Mouse (Mus musculus) heart, embryonic 15.5 days (tissue): ENCODE results near the gene 4930539E08Rik. TPM values are rescaled to one million over a fixed set of nuclear protein-coding genes. Genes with fewer than 3 reads are reported as not detected.

Experiments
- ATAC-seq: fragments of 200-750 bp; cut with Nextera tagmentation; replicated peaks from 2 replicates; pipeline ENCODE4 v1.8.0; 2017; ENCODE audit warnings: low read depth, moderate TSS enrichment; ENCODE audit not compliant: insufficient number of reproducible peaks, insufficient read depth, low FRiP score
- H3K27ac ChIP-seq: fragments of 300-500 bp; sonication (generic); 2 replicates; pipeline ENCODE4 v1.5.1; 2015; ENCODE audit warnings: mild to moderate bottlenecking, inconsistent platforms
- H3K27me3 ChIP-seq: fragments of 300-500 bp; sonication (generic); 2 replicates; pipeline ENCODE4 v1.6.1; 2015; ENCODE audit warnings: inconsistent platforms
- H3K36me3 ChIP-seq: fragments of 300-500 bp; sonication (generic); 2 replicates; pipeline ENCODE4 v1.6.1; 2015; ENCODE audit warnings: mild to moderate bottlenecking, inconsistent platforms
- H3K4me1 ChIP-seq: fragments of 300-500 bp; sonication (generic); replicated peaks from 2 replicates; pipeline ENCODE4 v1.6.1; 2015; ENCODE audit warnings: inconsistent platforms
- H3K4me2 ChIP-seq: fragments of 300-500 bp; sonication (generic); 2 replicates; pipeline ENCODE4 v1.6.1; 2015; ENCODE audit warnings: inconsistent platforms, mild to moderate bottlenecking, moderate library complexity
- H3K4me3 ChIP-seq: fragments of 300-500 bp; sonication (generic); 2 replicates; pipeline ENCODE4 v1.5.1; 2015; ENCODE audit warnings: mild to moderate bottlenecking, inconsistent platforms
- H3K9ac ChIP-seq: fragments of 300-500 bp; sonication (generic); 2 replicates; pipeline ENCODE4 v1.6.1; 2015; ENCODE audit warnings: mild to moderate bottlenecking, inconsistent platforms
- H3K9me3 ChIP-seq: fragments of 300-500 bp; sonication (generic); replicated peaks from 2 replicates; pipeline ENCODE4 v1.6.1; 2016; ENCODE audit warnings: inconsistent platforms
- WGBS: fragments of 180-500 bp; shearing (Covaris S2); methylation state at CpG from one replicate; pipeline ENCODE4 v1.1.7; 2015; ENCODE audit warnings: mixed read lengths; 5-methylcytosine and 5-hydroxymethylcytosine counted together
- polyA plus RNA-seq: library from polyadenylated mRNA; unstranded; fragments of >200 nt; fragmentation: Nextera tagmentation; extraction: Ambion mirVana; gene quantifications from 2 replicates; pipeline ENCODE4 v1.2.1, GENCODE M21; 2015

4930539E08Rik gene
- 0.04 and 0.30 TPM in 2 replicates for polyA plus RNA-seq

GRCm38 (mm10) chr17:28915060-28915628 is at the start of gene 4930539E08Rik:
Gene 4930539E08Rik, minus strand, starts transcription at chr17:28915324.
- 64% methylated on average over 12 of the region's 12 CpGs for WGBS

DNA sequence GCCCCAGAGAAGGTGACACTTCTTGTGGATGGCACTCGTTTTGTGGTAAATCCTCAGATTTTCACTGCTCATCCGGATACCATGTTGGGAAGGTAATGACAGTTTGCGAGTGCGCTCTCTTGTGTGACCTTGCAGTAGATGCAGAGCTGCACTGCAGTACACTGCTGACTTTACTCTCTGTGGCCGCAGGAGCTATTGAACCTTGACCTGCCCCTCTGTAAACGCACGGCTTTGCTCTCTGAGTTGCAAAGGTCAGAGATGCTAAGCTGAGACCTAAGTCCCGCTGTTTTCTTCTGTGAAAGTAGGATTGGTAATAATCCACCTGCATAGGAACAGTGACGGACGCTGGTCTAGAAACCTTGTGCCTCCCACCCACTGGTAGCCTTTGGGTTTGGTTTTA is 46.5 kb upstream of the 4930539E08Rik start:
- no peaks in the 10 kb centered on the region for H3K27me3 ChIP-seq
- peaks cover 3% of the 10 kb centered on the region; the same call in 1 of the 2 replicates for H3K4me1 ChIP-seq
- no peak for ATAC-seq
- no peak overlapping the region for H3K27ac ChIP-seq
- no peak overlapping the region for H3K9ac ChIP-seq
- peaks cover 59% of the 10 kb centered on the region for H3K36me3 ChIP-seq
- H3K4me3 ChIP-seq, result no peak overlapping the region
- no peak overlapping the region for H3K4me2 ChIP-seq
- 89% methylated on average over 10 of the region's 10 CpGs for WGBS
- H3K9me3 ChIP-seq, result no peaks in the 10 kb centered on the region

More at GRCm38 (mm10) chr17:28915060-28915628, at the start of gene 4930539E08Rik:
- Histone ChIP-seq H3K9ac (no peak within 1 kb of the TSS), H3K9me3 (no peaks in the 10 kb centered on the region), H3K27ac (no peak within 1 kb of the TSS), H3K36me3 (no peaks in the 10 kb centered on the region), H3K4me3 (no peak within 1 kb of the TSS), H3K27me3 (no peaks in the 10 kb centered on the region; the same call in 1 of the 2 replicates), H3K4me2 (no peak within 1 kb of the TSS), H3K4me1 (no peaks in the 10 kb centered on the region)
- no peak for ATAC-seq

DNA sequence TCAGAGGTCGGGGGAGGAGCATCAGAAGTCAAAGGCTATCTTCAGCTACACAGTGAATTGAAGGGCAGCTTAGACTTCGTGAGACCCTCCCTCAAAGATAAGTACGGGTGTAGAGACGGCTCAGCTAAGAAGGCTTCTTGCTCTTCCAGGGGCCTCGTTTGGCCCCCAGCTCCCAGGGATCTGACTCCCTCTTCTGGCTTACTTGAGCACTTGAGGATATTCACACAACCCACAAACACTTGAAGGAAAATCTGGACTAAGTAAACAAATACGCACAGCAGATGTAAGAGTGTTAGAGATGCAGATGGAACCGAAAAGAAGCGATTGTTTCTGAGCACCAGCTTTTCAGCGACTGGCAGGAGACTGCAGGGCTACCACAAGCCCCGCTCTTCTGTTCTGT is 45.5 kb upstream of the 4930539E08Rik start:
- no peak overlapping the region for H3K4me3 ChIP-seq
- H3K27me3 ChIP-seq, result no peaks in the 10 kb centered on the region
- H3K36me3 ChIP-seq, result peaks cover 50% of the 10 kb centered on the region
- no peak overlapping the region for H3K9ac ChIP-seq
- H3K4me2 ChIP-seq, result no peak overlapping the region
- no peaks in the 10 kb centered on the region for H3K9me3 ChIP-seq
- no peak overlapping the region for H3K27ac ChIP-seq
- 52% methylated on average over 10 of the region's 10 CpGs for WGBS
- H3K4me1 ChIP-seq, result peaks cover 3% of the 10 kb centered on the region; the same call in 1 of the 2 replicates
- ATAC-seq, result no peak

GRCm38 (mm10) chr17:28954416-28954815 is 39.3 kb upstream of the 4930539E08Rik start:
- no peak overlapping the region for H3K27ac ChIP-seq
- H3K9me3 ChIP-seq, result no peaks in the 10 kb centered on the region
- WGBS, result 87% methylated on average over 9 of the region's 9 CpGs
- 0 out of 2 replicates have a peak overlapping the region, but pooled peaks have one; percentile 89 for H3K4me3 ChIP-seq
- peak overlapping the region; percentile 74; the same call in 1 of the 2 replicates for H3K4me2 ChIP-seq
- peaks cover 20% of the 10 kb centered on the region for H3K4me1 ChIP-seq
- H3K36me3 ChIP-seq, result no peaks in the 10 kb centered on the region
- H3K9ac ChIP-seq, result no peak overlapping the region
- H3K27me3 ChIP-seq, result no peaks in the 10 kb centered on the region
- no peak for ATAC-seq

DNA sequence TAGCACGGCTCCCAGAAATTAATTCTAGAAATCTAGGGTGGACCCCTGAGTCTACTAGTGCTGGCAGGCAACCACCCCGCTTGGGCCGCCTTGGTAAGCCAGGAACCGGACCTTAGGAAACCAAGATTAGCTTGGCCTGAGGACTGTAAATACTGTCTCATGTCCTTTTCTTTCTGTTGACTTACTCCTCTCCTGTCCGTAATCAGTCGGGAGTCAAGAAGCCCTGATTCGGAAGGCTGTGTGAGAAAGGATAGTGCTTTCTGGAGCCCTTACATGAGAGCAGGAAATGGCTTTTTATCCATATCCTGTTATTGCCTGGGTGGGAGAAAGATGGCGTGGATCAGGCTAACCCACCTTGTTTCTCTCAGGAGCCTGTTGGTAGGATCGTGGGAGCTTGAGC is 38.1 kb upstream of the 4930539E08Rik start:
- H3K9me3 ChIP-seq, result no peaks in the 10 kb centered on the region
- H3K4me2 ChIP-seq, result peak overlapping the region; percentile 74
- H3K36me3 ChIP-seq, result no peaks in the 10 kb centered on the region
- no peaks in the 10 kb centered on the region for H3K27me3 ChIP-seq
- no peak for ATAC-seq
- peak overlapping the region; percentile 98 for H3K27ac ChIP-seq
- H3K4me1 ChIP-seq, result peaks cover 20% of the 10 kb centered on the region
- H3K9ac ChIP-seq, result peak overlapping the region; percentile 89
- H3K4me3 ChIP-seq, result peak overlapping the region; percentile 89
- 5% methylated on average over 9 of the region's 9 CpGs for WGBS

DNA sequence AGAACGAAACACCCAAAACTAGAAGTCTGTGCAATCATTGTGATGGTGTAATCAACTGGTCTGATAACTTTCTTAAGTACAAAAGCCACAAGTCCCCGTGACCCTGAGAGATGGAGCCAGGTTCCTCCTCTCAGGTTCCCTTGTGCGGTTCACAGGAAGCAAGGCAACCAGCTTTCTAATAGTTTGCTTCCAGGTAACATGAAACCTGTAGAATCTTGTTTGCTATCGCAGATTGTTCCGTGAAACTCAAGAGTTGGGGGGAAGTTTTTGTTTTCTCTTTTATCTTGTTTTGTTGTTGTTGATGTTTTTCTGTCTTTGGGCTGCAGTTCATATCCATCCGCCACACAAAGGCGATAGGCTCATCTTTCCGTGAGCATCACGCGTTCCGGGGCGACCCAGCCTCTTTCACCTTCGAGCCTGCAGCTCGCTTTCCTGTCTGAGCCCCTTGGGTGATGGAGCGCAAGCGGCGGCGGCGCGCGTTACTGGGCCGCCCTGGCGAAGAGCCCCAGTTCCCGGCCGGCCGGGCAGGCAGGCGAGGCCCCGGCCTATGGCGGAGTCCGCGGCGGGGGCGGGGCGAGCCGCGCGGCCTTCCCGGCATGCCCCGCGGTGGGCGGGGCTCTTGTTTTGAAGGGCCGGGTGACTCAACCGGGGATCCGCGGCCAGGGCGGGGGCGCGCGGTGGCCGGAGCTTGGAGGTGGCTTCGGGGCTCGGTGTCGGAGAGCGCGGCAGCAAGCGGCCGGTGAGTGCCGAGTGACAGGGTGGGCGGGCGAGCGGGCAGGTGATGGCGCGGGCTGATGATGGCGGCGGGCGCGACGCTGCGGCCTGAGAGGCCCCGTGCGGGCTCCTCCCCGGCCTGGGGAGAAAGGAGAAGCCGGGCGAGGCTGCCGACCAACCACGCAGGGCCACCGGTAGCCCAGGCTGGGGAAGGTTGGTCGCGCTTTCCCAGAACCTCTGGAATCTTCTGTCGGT is 37.0 kb upstream of the 4930539E08Rik start, which contains the start of gene Kctd20:
Gene Kctd20 (plus strand): TSS at position 120 of the 969 bp plus-strand sequence.
- H3K4me2 ChIP-seq, result peak within 1 kb of the TSS; percentile 74
- H3K27me3 ChIP-seq, result no peaks in the 10 kb centered on the region
- peak; percentile 92 for ATAC-seq
- 1% methylated on average over 77 of the region's 80 CpGs for WGBS
- H3K9ac ChIP-seq, result peak within 1 kb of the TSS; percentile 89
- no peaks in the 10 kb centered on the region for H3K36me3 ChIP-seq
- no peaks in the 10 kb centered on the region for H3K9me3 ChIP-seq
- peak within 1 kb of the TSS; percentile 89 for H3K4me3 ChIP-seq
- peaks cover 20% of the 10 kb centered on the region for H3K4me1 ChIP-seq
- H3K27ac ChIP-seq, result peak within 1 kb of the TSS; percentile 98

DNA sequence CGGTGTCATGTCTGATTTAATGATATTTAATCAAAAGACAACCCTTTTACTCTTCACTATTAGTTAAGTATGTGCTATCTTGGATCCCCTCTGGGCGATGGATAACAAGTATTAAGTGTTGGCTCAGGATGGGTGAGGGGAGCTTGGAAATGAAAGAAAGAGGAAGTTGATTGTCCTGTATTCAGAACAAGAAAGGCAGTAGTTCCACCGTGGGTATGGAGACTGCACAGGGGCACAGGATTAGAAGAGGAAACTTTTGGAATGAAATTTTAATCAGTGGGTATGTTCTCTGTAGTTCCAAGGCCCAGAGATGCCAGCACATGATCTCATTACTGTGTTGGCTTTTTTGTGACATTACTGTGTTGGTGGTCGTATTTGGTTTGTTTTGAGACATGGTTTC is 35.6 kb upstream of the 4930539E08Rik start:
- no peak for ATAC-seq
- H3K4me3 ChIP-seq, result no peak overlapping the region
- H3K27ac ChIP-seq, result no peak overlapping the region
- H3K4me1 ChIP-seq, result peaks cover 20% of the 10 kb centered on the region
- H3K4me2 ChIP-seq, result no peak overlapping the region
- H3K9me3 ChIP-seq, result no peaks in the 10 kb centered on the region
- no peaks in the 10 kb centered on the region for H3K27me3 ChIP-seq
- 67% methylated on average over 4 of the region's 4 CpGs for WGBS
- no peaks in the 10 kb centered on the region for H3K36me3 ChIP-seq
- H3K9ac ChIP-seq, result no peak overlapping the region

DNA sequence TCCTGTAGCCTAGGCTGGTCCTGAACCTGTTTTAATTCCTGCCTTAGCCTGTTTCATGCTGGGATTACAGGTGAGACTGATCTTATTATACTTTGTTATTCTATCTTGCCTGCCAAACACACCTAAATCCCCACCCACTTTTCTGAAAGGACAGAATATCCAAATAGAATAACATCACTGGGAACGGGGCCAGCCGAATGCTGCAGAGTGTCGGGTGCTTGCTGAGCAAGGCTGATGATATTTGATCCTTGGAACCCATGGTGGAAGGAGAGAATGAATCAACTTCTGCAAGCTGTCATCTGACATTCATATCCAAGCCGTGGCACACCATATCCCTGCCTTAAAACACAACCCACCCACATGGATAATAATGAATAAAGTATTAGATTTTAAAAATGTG is 33.5 kb upstream of the 4930539E08Rik start:
- Histone ChIP-seq H3K4me2 (no peak overlapping the region), H3K4me3 (no peak overlapping the region), H3K27ac (no peak overlapping the region), H3K36me3 (no peaks in the 10 kb centered on the region), H3K9me3 (no peaks in the 10 kb centered on the region), H3K4me1 (peaks cover 13% of the 10 kb centered on the region), H3K27me3 (no peaks in the 10 kb centered on the region), H3K9ac (no peak overlapping the region)
- WGBS, result 49% methylated on average over 4 of the region's 4 CpGs
- no peak for ATAC-seq

DNA sequence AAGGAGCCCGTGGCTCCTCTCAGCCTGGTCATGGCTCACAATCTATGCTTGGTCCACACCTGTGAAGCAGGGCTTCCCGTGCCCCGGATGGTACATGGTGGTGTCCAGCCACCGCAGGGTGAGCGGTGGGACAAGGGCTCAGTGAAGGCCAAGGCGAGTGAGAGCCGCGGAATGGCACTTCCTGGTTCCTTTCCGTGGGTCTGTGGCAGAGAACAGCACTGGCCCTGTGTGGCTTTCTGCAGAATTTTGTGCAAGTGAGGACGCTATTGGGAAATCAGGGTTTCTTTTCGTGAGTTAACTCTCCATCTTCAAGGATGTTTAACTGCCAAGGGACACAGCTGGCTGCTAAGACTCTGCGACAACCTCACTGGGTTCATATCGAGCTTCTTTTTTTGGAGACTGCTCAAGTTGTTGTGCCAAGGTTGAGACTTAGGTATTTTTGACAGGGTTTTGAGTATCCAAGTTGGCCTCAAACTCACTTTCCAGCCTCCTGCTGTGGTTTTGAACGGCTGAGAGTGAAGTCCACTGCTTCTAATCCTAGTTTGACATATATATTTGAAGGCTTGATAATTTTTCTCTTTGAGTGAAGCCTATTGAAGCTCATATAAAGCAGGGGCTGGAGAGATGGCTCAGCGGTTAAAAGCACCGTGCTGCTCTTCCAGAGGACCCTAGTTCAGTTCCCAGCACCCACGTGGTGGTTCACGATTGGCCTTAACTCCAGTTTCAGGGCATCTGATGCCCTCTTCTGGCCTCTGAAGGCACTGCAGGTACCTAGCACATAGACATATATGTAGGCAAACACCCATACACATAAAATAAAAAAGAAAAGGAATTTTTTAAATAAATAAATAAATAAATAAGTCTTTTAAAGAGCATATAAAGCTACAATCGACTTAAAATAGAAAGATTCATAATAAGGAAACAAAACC is 32.2 kb upstream of the 4930539E08Rik start:
- WGBS, result 89% methylated on average over 19 of the region's 19 CpGs
- H3K4me3 ChIP-seq, result no peak overlapping the region
- H3K4me2 ChIP-seq, result no peak overlapping the region
- H3K9me3 ChIP-seq, result no peaks in the 10 kb centered on the region
- H3K4me1 ChIP-seq, result peaks cover 6% of the 10 kb centered on the region
- no peaks in the 10 kb centered on the region for H3K27me3 ChIP-seq
- H3K27ac ChIP-seq, result no peak overlapping the region
- H3K36me3 ChIP-seq, result no peaks in the 10 kb centered on the region
- no peak for ATAC-seq
- no peak overlapping the region for H3K9ac ChIP-seq

DNA sequence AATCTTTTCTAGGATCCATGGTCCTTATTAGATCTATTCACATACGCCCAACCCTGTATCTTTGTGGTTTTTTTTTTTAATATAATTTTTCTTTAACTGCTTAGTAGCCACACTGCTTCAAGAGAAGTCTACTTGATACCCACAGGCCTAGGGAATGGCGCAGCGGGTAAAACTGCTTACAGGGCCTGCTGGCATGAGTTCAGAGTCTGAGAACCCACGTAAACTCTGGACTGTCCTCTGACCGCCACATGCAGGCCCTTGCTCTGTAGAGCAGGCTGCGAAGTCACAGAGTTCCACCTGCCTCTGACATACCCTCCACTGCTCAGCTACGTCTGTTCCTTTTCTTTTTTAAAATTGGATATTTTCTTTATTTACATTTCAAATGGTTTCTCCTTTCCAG is 29.4 kb upstream of the 4930539E08Rik start:
- no peak overlapping the region for H3K4me2 ChIP-seq
- H3K9ac ChIP-seq, result no peak overlapping the region
- H3K9me3 ChIP-seq, result no peaks in the 10 kb centered on the region
- 91% methylated on average over 7 of the region's 7 CpGs for WGBS
- H3K36me3 ChIP-seq, result no peaks in the 10 kb centered on the region
- H3K27ac ChIP-seq, result no peak overlapping the region
- H3K4me3 ChIP-seq, result no peak overlapping the region
- no peaks in the 10 kb centered on the region for H3K4me1 ChIP-seq
- no peak for ATAC-seq
- no peaks in the 10 kb centered on the region for H3K27me3 ChIP-seq

GRCm38 (mm10) chr17:28943740-28944139 is 28.6 kb upstream of the 4930539E08Rik start, which contains the start of gene Pxt1:
Gene Pxt1, minus strand, starts transcription at chr17:28943840.
- Histone ChIP-seq H3K4me3 (no peak within 1 kb of the TSS), H3K4me2 (no peak within 1 kb of the TSS), H3K27me3 (no peaks in the 10 kb centered on the region), H3K27ac (no peak within 1 kb of the TSS), H3K9ac (no peak within 1 kb of the TSS), H3K9me3 (no peaks in the 10 kb centered on the region), H3K4me1 (no peaks in the 10 kb centered on the region), H3K36me3 (no peaks in the 10 kb centered on the region)
- 88% methylated on average over 7 of the region's 7 CpGs for WGBS
- no peak for ATAC-seq
